Mouse (Mus musculus) splenic B cell, adult 2 months (primary cell): ENCODE results near the gene Zcchc8.

Experiments used
- DNase-seq: peaks from one replicate; pipeline ENCODE4 v3.0.0-alpha.2; 2011; ENCODE audit warnings: low read depth, low spot score
- H3K27me3 ChIP-seq: 2 replicates; pipeline ENCODE4 v1.6.1; 2012; ENCODE audit warnings: mild to moderate bottlenecking, low read length, moderate library complexity, mixed read lengths; ENCODE audit not compliant: control insufficient read depth, poor library complexity, insufficient read depth, severe bottlenecking
- H3K36me3 ChIP-seq: 2 replicates; pipeline ENCODE4 v1.6.1; 2012; ENCODE audit warnings: mild to moderate bottlenecking, low read length, moderate library complexity, mixed read lengths; ENCODE audit not compliant: control insufficient read depth, poor library complexity, insufficient read depth, severe bottlenecking

Zcchc8 gene

GRCm38 (mm10) chr5:123670800-123671472, 50.0 kb downstream of the Zcchc8 start:
- no peaks in the 10 kb centered on the region for H3K36me3 ChIP-seq
- DNase-seq, result peak; percentile 41
- H3K27me3 ChIP-seq, result no peaks in the 10 kb centered on the region

- no peaks in the 10 kb centered on the region for H3K36me3 ChIP-seq
- no peaks in the 10 kb centered on the region for H3K27me3 ChIP-seq
- DNase-seq, result no peak
Observed at GRCm38 (mm10) chr5:123669991-123670799, 50.7 kb downstream of the Zcchc8 start.

- H3K36me3 ChIP-seq, result no peaks in the 10 kb centered on the region
- no peaks in the 10 kb centered on the region for H3K27me3 ChIP-seq
- DNase-seq, result no peak
Observed at GRCm38 (mm10) chr5:123667915-123668314, 53.0 kb downstream of the Zcchc8 start.

- no peak for DNase-seq
- Histone ChIP-seq H3K36me3 (no peaks in the 10 kb centered on the region), H3K27me3 (no peaks in the 10 kb centered on the region)
Observed at GRCm38 (mm10) chr5:123665956-123666355, 54.9 kb downstream of the Zcchc8 start.

GRCm38 (mm10) chr5:123664329-123664728, 56.6 kb downstream of the Zcchc8 start:
- Histone ChIP-seq H3K27me3 (no peaks in the 10 kb centered on the region), H3K36me3 (no peaks in the 10 kb centered on the region)
- DNase-seq, result no peak

- no peak for DNase-seq
- no peaks in the 10 kb centered on the region for H3K36me3 ChIP-seq
Observed at GRCm38 (mm10) chr5:123662059-123662458, 58.8 kb downstream of the Zcchc8 start.

GRCm38 (mm10) chr5:123661602-123662001, 59.3 kb downstream of the Zcchc8 start:
- Histone ChIP-seq H3K36me3 (no peaks in the 10 kb centered on the region), H3K27me3 (no peaks in the 10 kb centered on the region)
- no peak for DNase-seq

More at GRCm38 (mm10) chr5:123662059-123662458, 58.8 kb downstream of the Zcchc8 start:
- H3K27me3 ChIP-seq, result no peaks in the 10 kb centered on the region

- no peak for DNase-seq
Observed at GRCm38 (mm10) chr5:123657651-123658050, 63.2 kb downstream of the Zcchc8 start.

GRCm38 (mm10) chr5:123654937-123655336, 66.0 kb downstream of the Zcchc8 start:
- DNase-seq, result no peak
- no peaks in the 10 kb centered on the region for H3K27me3 ChIP-seq
- H3K36me3 ChIP-seq, result no peaks in the 10 kb centered on the region

More at GRCm38 (mm10) chr5:123657651-123658050, 63.2 kb downstream of the Zcchc8 start:
- Histone ChIP-seq H3K36me3 (no peaks in the 10 kb centered on the region), H3K27me3 (no peaks in the 10 kb centered on the region)

GRCm38 (mm10) chr5:123653287-123653801, 67.6 kb downstream of the Zcchc8 start:
- DNase-seq, result no peak
- no peaks in the 10 kb centered on the region for H3K36me3 ChIP-seq
- H3K27me3 ChIP-seq, result no peaks in the 10 kb centered on the region

GRCm38 (mm10) chr5:123650825-123651224, 70.1 kb downstream of the Zcchc8 start:
- H3K36me3 ChIP-seq, result 0 out of 2 replicates have a peak, but pooled peaks cover 2% of the 10 kb centered on the region
- DNase-seq, result no peak

More at GRCm38 (mm10) chr5:123650825-123651224, 70.1 kb downstream of the Zcchc8 start:
- no peaks in the 10 kb centered on the region for H3K27me3 ChIP-seq
